Mouse (Mus musculus) liver, postnatal 0 days (tissue): ENCODE data around the gene Adcy7. TPM values are rescaled to one million over a fixed set of nuclear protein-coding genes. Genes with fewer than 3 reads are reported as not detected.

Source experiments
- ATAC-seq: fragments of 200-750 bp; cut with Nextera tagmentation; 2 replicates; pipeline ENCODE4 v1.8.0; 2017; ENCODE audit warnings: mild to moderate bottlenecking, moderate library complexity
- DNase-seq: peaks from one replicate; pipeline ENCODE4 v3.0.0-alpha.2; 2016
- H3K27ac ChIP-seq: fragments of 300-500 bp; sonication (generic); 2 replicates; pipeline ENCODE4 v1.5.1; 2014; ENCODE audit warnings: antibody characterized with exemption, moderate library complexity, mild to moderate bottlenecking, low read depth
- H3K27me3 ChIP-seq: fragments of 300-500 bp; sonication (generic); 2 replicates; pipeline ENCODE4 v1.6.1; 2014; ENCODE audit warnings: low read length, control low read depth, mixed read lengths; ENCODE audit not compliant: insufficient read depth
- H3K36me3 ChIP-seq: fragments of 300-500 bp; sonication (generic); replicated peaks from 2 replicates; pipeline ENCODE4 v1.6.1; 2014; ENCODE audit warnings: mild to moderate bottlenecking, control low read depth, low read length, moderate library complexity, mixed read lengths; ENCODE audit not compliant: insufficient read depth
- H3K4me1 ChIP-seq: fragments of 300-500 bp; sonication (generic); 2 replicates; pipeline ENCODE4 v1.6.1; 2014; ENCODE audit warnings: antibody characterized with exemption, mild to moderate bottlenecking, control low read depth; ENCODE audit not compliant: insufficient read depth
- H3K4me2 ChIP-seq: fragments of 300-500 bp; sonication (generic); 2 replicates; pipeline ENCODE4 v1.6.1; 2014; ENCODE audit warnings: low read depth, mild to moderate bottlenecking, low read length, moderate library complexity, mixed read lengths
- H3K4me3 ChIP-seq: fragments of 300-500 bp; sonication (generic); 2 replicates; pipeline ENCODE4 v1.5.1; 2014; ENCODE audit warnings: low read depth, low read length
- H3K9ac ChIP-seq: fragments of 300-500 bp; sonication (generic); replicated peaks from 2 replicates; pipeline ENCODE4 v1.6.1; 2014; ENCODE audit warnings: mild to moderate bottlenecking, moderate library complexity
- H3K9me3 ChIP-seq: fragments of 300-500 bp; sonication (generic); 2 replicates; pipeline ENCODE4 v1.6.1; 2016; ENCODE audit warnings: mild to moderate bottlenecking, control low read depth, low read length, mixed read lengths
- CTCF ChIP-seq: sonication (generic); IDR thresholded peaks from 2 replicates; pipeline ENCODE4 v1.5.1; 2016; ENCODE audit warnings: antibody characterized with exemption, low read depth
- EP300 ChIP-seq: IDR thresholded peaks from 2 replicates; pipeline ENCODE4 v1.6.1; 2016; ENCODE audit warnings: antibody characterized with exemption, low read depth, mild to moderate bottlenecking
- WGBS: fragments of 180-500 bp; shearing (Covaris S2); extraction: QIAGEN DNeasy Blood & Tissue Kit; methylation state at CpG from one replicate; pipeline ENCODE4 v1.1.7; 2014; ENCODE audit not compliant: insufficient replicate concordance; 5-methylcytosine and 5-hydroxymethylcytosine counted together
- polyA plus RNA-seq: library from polyadenylated mRNA; unstranded; fragments of >200 nt; fragmentation: Nextera tagmentation; extraction: Ambion mirVana; gene quantifications from 2 replicates; pipeline ENCODE4 v1.2.1, GENCODE M21; 2015

Adcy7 gene
- polyA plus RNA-seq, 1 experiment from 2014 or later: 8.4 TPM

- DNase-seq: no peak
- WGBS: 89% methylated on average over 13 of the region's 13 CpGs
- H3K9me3 ChIP-seq: no peaks in the 10 kb centered on the region
- no peak for ATAC-seq
- H3K4me3 ChIP-seq: no peak overlapping the region
- peaks cover 6% of the 10 kb centered on the region for H3K4me1 ChIP-seq
- TF ChIP-seq EP300: no peak
- TF ChIP-seq CTCF: no peak
- H3K27me3 ChIP-seq: no peaks in the 10 kb centered on the region
- peaks cover 24% of the 10 kb centered on the region for H3K36me3 ChIP-seq
- no peak overlapping the region for H3K4me2 ChIP-seq
- H3K27ac ChIP-seq: no peak overlapping the region
- no peak overlapping the region for H3K9ac ChIP-seq
Observed at GRCm38 (mm10) chr8:88310286-88310685, 38.1 kb downstream of the Adcy7 start.

GRCm38 (mm10) chr8:88312966-88313365, 40.8 kb downstream of the Adcy7 start:
- Histone ChIP-seq H3K9me3 (no peaks in the 10 kb centered on the region), H3K27ac (no peak overlapping the region), H3K4me2 (no peak overlapping the region), H3K4me1 (peaks cover 6% of the 10 kb centered on the region), H3K4me3 (no peak overlapping the region), H3K36me3 (peaks cover 28% of the 10 kb centered on the region), H3K27me3 (no peaks in the 10 kb centered on the region), H3K9ac (no peak overlapping the region)
- no peak for ATAC-seq
- DNase-seq: no peak
- TF ChIP-seq CTCF: no peak
- no peak for TF ChIP-seq EP300
- WGBS: 74% methylated on average over 8 of the region's 8 CpGs

GRCm38 (mm10) chr8:88313991-88314390, 41.8 kb downstream of the Adcy7 start:
- Histone ChIP-seq H3K9ac (no peak overlapping the region), H3K27ac (no peak overlapping the region), H3K4me2 (no peak overlapping the region), H3K9me3 (no peaks in the 10 kb centered on the region), H3K36me3 (peaks cover 28% of the 10 kb centered on the region), H3K4me1 (peaks cover under 1% of the 10 kb centered on the region), H3K27me3 (no peaks in the 10 kb centered on the region), H3K4me3 (no peak overlapping the region)
- ATAC-seq (no peak), DNase-seq (no peak)
- no peak for TF ChIP-seq EP300
- whole genome bisulfite sequencing: 88% methylated on average over 12 of the region's 12 CpGs

- no peak overlapping the region for H3K4me2 ChIP-seq
- H3K27me3 ChIP-seq: no peaks in the 10 kb centered on the region
- no peak; the same call in 1 of the 2 replicates for TF ChIP-seq CTCF
- no peak for TF ChIP-seq EP300
- H3K27ac ChIP-seq: no peak overlapping the region
- no peak overlapping the region for H3K9ac ChIP-seq
- H3K4me1 ChIP-seq: no peaks in the 10 kb centered on the region
- peaks cover 28% of the 10 kb centered on the region for H3K36me3 ChIP-seq
- 92% methylated on average over 8 of the region's 8 CpGs for WGBS
- H3K4me3 ChIP-seq: no peak overlapping the region
- no peaks in the 10 kb centered on the region for H3K9me3 ChIP-seq
- DNase-seq: no peak
- no peak for ATAC-seq
Observed at GRCm38 (mm10) chr8:88315302-88315701, 43.1 kb downstream of the Adcy7 start.

GRCm38 (mm10) chr8:88316139-88316931, 44.1 kb downstream of the Adcy7 start:
- Histone ChIP-seq H3K27me3 (no peaks in the 10 kb centered on the region), H3K4me2 (no peak overlapping the region), H3K27ac (no peak overlapping the region), H3K4me1 (no peaks in the 10 kb centered on the region), H3K9me3 (no peaks in the 10 kb centered on the region), H3K36me3 (peaks cover 30% of the 10 kb centered on the region), H3K4me3 (no peak overlapping the region), H3K9ac (no peak overlapping the region)
- DNase-seq: no peak
- WGBS: 62% methylated on average over 8 of the region's 8 CpGs
- TF ChIP-seq EP300 (no peak), CTCF (no peak)
- no peak for ATAC-seq

GRCm38 (mm10) chr8:88317341-88317740, 45.1 kb downstream of the Adcy7 start:
- Histone ChIP-seq H3K4me1 (no peaks in the 10 kb centered on the region), H3K27me3 (no peaks in the 10 kb centered on the region), H3K9ac (no peak overlapping the region), H3K4me2 (no peak overlapping the region), H3K27ac (no peak overlapping the region), H3K4me3 (no peak overlapping the region), H3K9me3 (no peaks in the 10 kb centered on the region), H3K36me3 (peaks cover 30% of the 10 kb centered on the region)
- WGBS: 87% methylated on average over 5 of the region's 5 CpGs
- no peak for TF ChIP-seq CTCF
- no peak for TF ChIP-seq EP300
- DNase-seq (peak; percentile 11), ATAC-seq (no peak)

GRCm38 (mm10) chr8:88318151-88318550, 45.9 kb downstream of the Adcy7 start:
- H3K27me3 ChIP-seq: no peaks in the 10 kb centered on the region
- WGBS: 94% methylated on average over 8 of the region's 8 CpGs
- peaks cover 30% of the 10 kb centered on the region for H3K36me3 ChIP-seq
- TF ChIP-seq CTCF (no peak), EP300 (no peak)
- no peaks in the 10 kb centered on the region for H3K9me3 ChIP-seq
- DNase-seq: peak; percentile 11
- no peak overlapping the region for H3K9ac ChIP-seq
- H3K27ac ChIP-seq: no peak overlapping the region
- ATAC-seq: no peak
- no peak overlapping the region for H3K4me2 ChIP-seq
- no peaks in the 10 kb centered on the region for H3K4me1 ChIP-seq
- H3K4me3 ChIP-seq: no peak overlapping the region
